ENCODE assay signal across 8 mouse cellular contexts in genomic region chr19:12500124-12500523, GRCm38 (mm10). TPM values are rescaled to one million over a fixed set of nuclear protein-coding genes. Genes with fewer than 3 reads are reported as not detected.
DNase-seq lines count a peak whose midpoint lies in the region; ATAC-seq and TF ChIP-seq lines count a peak whose summit lies in the region.

No protein-coding gene starts in this region.

- H3K36me3 ChIP-seq in forebrain, embryonic 13.5 days (ENCODE audit: poor library complexity, severe bottlenecking), result peaks cover 13% of the 10 kb centered on the region; the same call in 1 of the 2 replicates
- no peaks in the 10 kb centered on the region for H3K36me3 ChIP-seq in limb, embryonic 10.5 days
- peaks cover 4% of the 10 kb centered on the region for H3K36me3 ChIP-seq in myocyte (ENCODE audit: control insufficient read depth, insufficient read depth)

- peak overlapping the region; percentile 83 for H3ac ChIP-seq in myocyte (ENCODE audit: control insufficient read depth, insufficient read length)

- ATAC-seq in forebrain, embryonic 13.5 days, result peak; percentile 65

- H3K4me2 ChIP-seq in forebrain, embryonic 13.5 days, result peak overlapping the region; percentile 87
- peak overlapping the region; percentile 98 for H3K4me2 ChIP-seq in myocyte (ENCODE audit: low read depth)

- H3K9ac ChIP-seq in forebrain, embryonic 13.5 days, result peak overlapping the region; percentile 91

- 0% methylated on average over 3 of the region's 3 CpGs for WGBS in forebrain, embryonic 13.5 days
- 10% methylated on average over 3 of the region's 3 CpGs for WGBS in limb, embryonic 10.5 days

- no peaks in the 10 kb centered on the region for H3K27me3 ChIP-seq in forebrain, embryonic 13.5 days
- H3K27me3 ChIP-seq in limb, embryonic 10.5 days (ENCODE audit: low read depth, poor library complexity, severe bottlenecking), result peaks cover 22% of the 10 kb centered on the region
- no peaks in the 10 kb centered on the region for H3K27me3 ChIP-seq in myocyte (ENCODE audit: control insufficient read depth, insufficient read depth, insufficient read length)

- peak overlapping the region; percentile 84 for H3K4me3 ChIP-seq in forebrain, embryonic 13.5 days
- peak overlapping the region; percentile 70; the same call in 1 of the 2 replicates for H3K4me3 ChIP-seq in limb, embryonic 10.5 days
- peak overlapping the region; percentile 50 for H3K4me3 ChIP-seq in myocyte

- DNase-seq in urinary bladder, postnatal 14 days (ENCODE audit: low spot score), result peak; percentile 53
- DNase-seq in urinary bladder, adult 2 months (ENCODE audit: low spot score), result no peak
- peak; percentile 46 for DNase-seq in heart, postnatal 25 days (ENCODE audit: low spot score)
- DNase-seq in limb, embryonic 10.5 days (ENCODE audit: low spot score), result no peak
- DNase-seq in spleen, adult 12 weeks (ENCODE audit: low spot score), result no peak
- no peak for DNase-seq in B cell, adult 2 months

- TF ChIP-seq POLR2A in myocyte (IDR thresholded peaks at IDR 0.05; ENCODE audit: insufficient read length, low read depth), result peak; percentile 57

- H3K4me1 ChIP-seq in forebrain, embryonic 13.5 days, result peaks cover 43% of the 10 kb centered on the region
- H3K4me1 ChIP-seq in limb, embryonic 10.5 days, result peaks cover 12% of the 10 kb centered on the region

- peaks cover 39% of the 10 kb centered on the region for H3K79me2 ChIP-seq in myocyte (ENCODE audit: control insufficient read depth, insufficient read depth)

- peak overlapping the region; percentile 89 for H3K27ac ChIP-seq in forebrain, embryonic 13.5 days
- H3K27ac ChIP-seq in limb, embryonic 10.5 days, result no peak overlapping the region

- H3K9me3 ChIP-seq in forebrain, embryonic 13.5 days (replicated peaks), result no peaks in the 10 kb centered on the region
- H3K9me3 ChIP-seq in limb, embryonic 10.5 days (replicated peaks), result no peaks in the 10 kb centered on the region

- intact Hi-C loops in heart, postnatal 25 days (cut with DNase I), result loop anchor here (5.0 kb wide), 2 partner anchors 33 to 68 kb away; no protein-coding TSS in a partner anchor

TF ChIP-seq in myocyte, 11 proteins besides CTCF, POLR2A, EP300 and RAD21:
- no peak for TF ChIP-seq USF1 (IDR thresholded peaks at IDR 0.05; ENCODE audit: low read depth)
- peak; percentile 61 for TF ChIP-seq POLR2AphosphoS2 (IDR thresholded peaks at IDR 0.05; ENCODE audit: insufficient read length, low read depth)
- no peak for TF ChIP-seq CEBPB (IDR thresholded peaks at IDR 0.05; ENCODE audit: insufficient read depth, poor library complexity, severe bottlenecking)
- no peak for TF ChIP-seq SRF (IDR thresholded peaks at IDR 0.05; ENCODE audit: control insufficient read depth, insufficient read length, low read depth)
- TF ChIP-seq TCF12 (IDR thresholded peaks at IDR 0.05; ENCODE audit: insufficient read depth, poor library complexity, severe bottlenecking), result no peak
- TF ChIP-seq E2F4 (IDR thresholded peaks at IDR 0.05; ENCODE audit: insufficient read depth), result no peak
- peak in 1 of 3 experiments; percentile 57 for TF ChIP-seq MYOD1 (IDR thresholded peaks at IDR 0.05; ENCODE audit: control insufficient read depth in 1 of 3, insufficient read length in 2 of 3, low read depth in 2 of 3)
- TF ChIP-seq TCF3 (IDR thresholded peaks at IDR 0.05; ENCODE audit: insufficient read length, low read depth), result no peak
- no peak for TF ChIP-seq MAX (IDR thresholded peaks at IDR 0.05; ENCODE audit: low read depth)
- TF ChIP-seq REST (IDR thresholded peaks at IDR 0.05; ENCODE audit: insufficient read depth, insufficient read length), result no peak
- peak in 1 of 3 experiments; percentile 59 for TF ChIP-seq MYOG (IDR thresholded peaks at IDR 0.05; ENCODE audit: control insufficient read depth in 1 of 3, insufficient read depth in 1 of 3, insufficient read length in 2 of 3, low read depth in 2 of 3)

RNA-seq across cellular contexts. Expression of gene Dtx4, which starts 1.1 kb away (rescaled TPM):
- polyA plus RNA-seq in urinary bladder, adult 2 months (2012; rRNA removed), result 12.6 and 16.8 TPM in 2 replicates
- polyA plus RNA-seq in forebrain, embryonic 13.5 days (2015; fragmentation: Nextera tagmentation; extraction: Ambion mirVana), result 16.9 and 20.0 TPM in 2 replicates
- 1 to 10 TPM; 6.8 to 8.1 TPM for total RNA-seq in heart, postnatal 25 days (2021)
- 1.8 and 2.3 TPM in 2 replicates for polyA plus RNA-seq in limb, embryonic 10.5 days (2016; fragmentation: Nextera tagmentation; extraction: Ambion mirVana)
- polyA plus RNA-seq in myocyte (2012; fragmentation: generic; extraction: Trizol), result 21.2 TPM

RNA-seq across cellular contexts. Expression of gene Mpeg1, which starts 39.5 kb away (rescaled TPM):
- polyA plus RNA-seq in urinary bladder, adult 2 months (2012; rRNA removed), result 11.6 and 15.2 TPM in 2 replicates
- polyA plus RNA-seq in forebrain, embryonic 13.5 days (2015; fragmentation: Nextera tagmentation; extraction: Ambion mirVana), result 0.30 and 0.48 TPM in 2 replicates
- 1 to 10 TPM; 7.4 to 8.3 TPM for total RNA-seq in heart, postnatal 25 days (2021)
- 0.05 and 0.08 TPM in 2 replicates for polyA plus RNA-seq in limb, embryonic 10.5 days (2016; fragmentation: Nextera tagmentation; extraction: Ambion mirVana)
- 0.06 TPM for polyA plus RNA-seq in myocyte (2012; fragmentation: generic; extraction: Trizol)

RNA-seq across cellular contexts. Expression of gene Fam111a, which starts 45.4 kb away (rescaled TPM):
- polyA plus RNA-seq in urinary bladder, adult 2 months (2012; rRNA removed), result 5.8 and 6.2 TPM in 2 replicates
- polyA plus RNA-seq in forebrain, embryonic 13.5 days (2015; fragmentation: Nextera tagmentation; extraction: Ambion mirVana), result 12.4 and 13.4 TPM in 2 replicates
- total RNA-seq in heart, postnatal 25 days (2021), result 1 to 10 TPM; 5.6 to 6.1 TPM
- polyA plus RNA-seq in limb, embryonic 10.5 days (2016; fragmentation: Nextera tagmentation; extraction: Ambion mirVana), result 11.5 and 15.4 TPM in 2 replicates
- 5.4 TPM for polyA plus RNA-seq in myocyte (2012; fragmentation: generic; extraction: Trizol)

Comparison
In these comparisons a context has a peak if more than half of its experiments do, and no peak if none do; other contexts are left out.
1. DNase-seq: peak in urinary bladder, postnatal 14 days (single experiment) and heart, postnatal 25 days (single experiment); none in urinary bladder, adult 2 months (single experiment), limb, embryonic 10.5 days (single experiment), spleen, adult 12 weeks (single experiment) and B cell, adult 2 months (0 of 2).
2. Peak in every context shown above with its lines, with median percentiles within 50 percentile points of each other: H3K4me3 ChIP-seq.